Mouse (Mus musculus): ENCODE measurements around the gene Arhgap22.

DNA sequence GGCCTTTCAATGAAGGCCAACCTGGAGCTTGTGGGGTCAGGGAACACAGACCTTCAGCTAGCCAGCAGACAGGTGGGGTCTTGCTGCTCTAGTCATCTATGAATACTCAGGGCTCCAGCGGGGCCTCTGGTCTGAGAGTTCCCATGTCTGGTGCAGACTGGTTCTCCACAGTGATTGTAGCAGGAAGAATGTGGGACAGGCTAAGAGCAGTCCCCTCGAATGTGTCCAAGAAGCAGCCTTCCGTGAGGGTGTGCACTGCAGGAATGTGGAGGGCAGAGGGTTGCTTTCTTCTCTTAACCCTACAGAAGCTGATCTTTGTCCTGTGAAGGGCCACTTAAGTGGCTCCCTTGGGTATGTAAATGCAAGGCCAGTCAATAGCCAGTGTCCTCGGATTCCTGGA is 98.5 kb downstream of the Arhgap22 start:
- no peak for TF ChIP-seq ZNF384 (IDR thresholded peaks at IDR 0.05; ENCODE audit: low read depth, low read length)
- TF ChIP-seq ZC3H11A (IDR thresholded peaks at IDR 0.05; ENCODE audit: borderline replicate concordance, low read depth, low read length): no peak
- TF ChIP-seq MAFK (IDR thresholded peaks at IDR 0.05; ENCODE audit: insufficient read depth, low read depth, low read length): no peak
- TF ChIP-seq CHD2 (IDR thresholded peaks at IDR 0.05; ENCODE audit: low read depth, low read length): no peak
